12 mouse cellular contexts compared by ENCODE assay signal in the genomic region with DNA sequence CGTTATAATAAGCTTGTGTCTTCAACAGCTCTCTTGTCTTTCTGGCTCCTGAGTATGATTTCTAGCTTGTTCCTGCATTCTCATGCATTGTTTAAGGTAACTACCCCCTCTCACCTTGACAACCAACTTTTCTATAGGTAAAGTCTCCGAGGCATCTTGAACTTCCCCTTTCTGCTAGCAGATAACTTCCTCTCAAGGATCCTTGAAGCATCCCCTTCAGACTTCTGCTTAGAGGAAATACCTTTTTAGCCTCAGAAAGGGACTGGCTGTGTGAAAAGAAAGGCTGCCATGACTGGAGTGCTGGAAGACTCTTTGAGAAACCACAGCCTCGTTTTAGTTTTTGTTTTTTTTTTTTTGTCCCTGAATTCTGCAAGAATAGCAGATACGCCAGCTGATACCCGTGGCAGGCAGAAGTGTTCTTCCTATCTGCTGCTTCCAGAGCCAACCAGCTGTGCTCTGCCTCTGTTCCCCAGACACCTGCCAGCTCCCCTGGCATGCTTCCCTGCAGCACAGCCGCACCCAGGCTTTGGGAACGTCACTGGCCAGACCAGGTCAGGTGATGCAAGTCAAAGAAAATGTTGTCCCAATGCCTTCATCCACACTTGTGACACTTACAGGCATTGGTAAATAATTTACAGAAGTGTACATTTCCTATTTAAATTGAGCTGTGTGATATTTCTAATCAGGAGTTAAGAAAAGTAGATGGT. TPM values are rescaled to one million over a fixed set of nuclear protein-coding genes. Genes with fewer than 3 reads are reported as not detected.
DNase-seq lines count a peak whose midpoint lies in the region; ATAC-seq and TF ChIP-seq lines count a peak whose summit lies in the region.
"Had no signal": no experiment of that assay in that cellular context is flagged by ENCODE, and none has a peak within 500 bp of the region (broad histone marks: within the 10 kb centered on the region; RNA-seq: fewer than 3 reads in every experiment).

No protein-coding gene starts in this region.

- H3K27ac ChIP-seq in intestine, embryonic 15.5 days = no peak overlapping the region
- H3K27ac ChIP-seq in stomach, embryonic 15.5 days = peak overlapping the region; percentile 12; the same call in 1 of the 2 replicates
- no peak overlapping the region for H3K27ac ChIP-seq in kidney, embryonic 14.5 days (ENCODE audit: low read depth, low read length)
- no peak overlapping the region for H3K27ac ChIP-seq in cerebellum, adult 2 months (ENCODE audit: insufficient read depth, low read length)
- H3K27ac ChIP-seq: heart, embryonic 15.5 days; liver, embryonic 13.5 days; neural tube, embryonic 13.5 days had no signal

- H3K9ac ChIP-seq in intestine, embryonic 15.5 days = no peak overlapping the region
- no peak overlapping the region for H3K9ac ChIP-seq in stomach, embryonic 15.5 days
- H3K9ac ChIP-seq in kidney, embryonic 14.5 days (ENCODE audit: low read depth, low read length) = no peak overlapping the region
- H3K9ac ChIP-seq: heart, embryonic 15.5 days; liver, embryonic 13.5 days; neural tube, embryonic 13.5 days had no signal

- H3K27me3 ChIP-seq in intestine, embryonic 15.5 days (replicated peaks) = no peaks in the 10 kb centered on the region
- no peaks in the 10 kb centered on the region for H3K27me3 ChIP-seq in stomach, embryonic 15.5 days (replicated peaks)
- no peaks in the 10 kb centered on the region for H3K27me3 ChIP-seq in kidney, embryonic 14.5 days (ENCODE audit: control insufficient read depth, insufficient read depth, low read length)
- H3K27me3 ChIP-seq in cerebellum, adult 2 months (ENCODE audit: control insufficient read depth, insufficient read depth, low read length) = no peaks in the 10 kb centered on the region
- H3K27me3 ChIP-seq: heart, embryonic 15.5 days; liver, embryonic 13.5 days; neural tube, embryonic 13.5 days had no signal

- peak; percentile 81 for ATAC-seq in intestine, embryonic 15.5 days
- ATAC-seq in stomach, embryonic 15.5 days (ENCODE audit: insufficient read depth, low FRiP score, low read depth) = peak; percentile 78; the same call in 1 of the 2 replicates
- ATAC-seq in kidney, embryonic 14.5 days (ENCODE audit: low FRiP score, low TSS enrichment) = no peak

- H3K4me1 ChIP-seq in intestine, embryonic 15.5 days (replicated peaks) = no peaks in the 10 kb centered on the region
- no peaks in the 10 kb centered on the region for H3K4me1 ChIP-seq in stomach, embryonic 15.5 days
- no peaks in the 10 kb centered on the region for H3K4me1 ChIP-seq in kidney, embryonic 14.5 days (ENCODE audit: control insufficient read depth, insufficient read depth, low read length)
- no peaks in the 10 kb centered on the region for H3K4me1 ChIP-seq in cerebellum, adult 2 months (ENCODE audit: control insufficient read depth, insufficient read depth, low read length)
- H3K4me1 ChIP-seq: heart, embryonic 15.5 days; liver, embryonic 13.5 days; neural tube, embryonic 13.5 days had no signal

- H3K9me3 ChIP-seq in intestine, embryonic 15.5 days = no peaks in the 10 kb centered on the region
- no peaks in the 10 kb centered on the region for H3K9me3 ChIP-seq in stomach, embryonic 15.5 days
- peaks cover 2% of the 10 kb centered on the region; the same call in 1 of the 2 replicates for H3K9me3 ChIP-seq in kidney, embryonic 14.5 days (ENCODE audit: control insufficient read depth, low read length)
- H3K9me3 ChIP-seq: heart, embryonic 15.5 days; liver, embryonic 13.5 days; neural tube, embryonic 13.5 days had no signal

- TF ChIP-seq CTCF in cerebellum, adult 2 months (IDR thresholded peaks at IDR 0.05; ENCODE audit: borderline replicate concordance, insufficient read depth, low read depth, low read length) = no peak

- no peak overlapping the region for H3K4me3 ChIP-seq in intestine, embryonic 15.5 days (replicated peaks)
- no peak overlapping the region for H3K4me3 ChIP-seq in stomach, embryonic 15.5 days (replicated peaks)
- no peak overlapping the region for H3K4me3 ChIP-seq in kidney, embryonic 14.5 days (ENCODE audit: low read length)
- H3K4me3 ChIP-seq in cerebellum, adult 2 months (replicated peaks; ENCODE audit: insufficient read depth, low read depth, low read length) = no peak overlapping the region
- H3K4me3 ChIP-seq: heart, embryonic 15.5 days; liver, embryonic 13.5 days; neural tube, embryonic 13.5 days had no signal

- DNase-seq in gastrocnemius, postnatal 14 days = peak; percentile 17
- no peak for DNase-seq in gastrocnemius, postnatal 25 days
- DNase-seq in spleen, postnatal 36 days (ENCODE audit: low spot score in 2 of 2) = peak; percentile 14 to 41
- DNase-seq in spleen, adult 12 weeks (ENCODE audit: low spot score) = no peak
- DNase-seq in cerebellum, adult 2 months = no peak
- DNase-seq: kidney, adult 2 months; liver, embryonic 13.5 days had no signal

- intact Hi-C loops in gastrocnemius, postnatal 14 days (cut with DNase I; ENCODE audit: low total_unique reads) = no loop called here

- H3K36me3 ChIP-seq in intestine, embryonic 15.5 days = no peaks in the 10 kb centered on the region
- H3K36me3 ChIP-seq in stomach, embryonic 15.5 days = no peaks in the 10 kb centered on the region
- H3K36me3 ChIP-seq in kidney, embryonic 14.5 days (ENCODE audit: control insufficient read depth, insufficient read depth, low read length) = no peaks in the 10 kb centered on the region
- H3K36me3 ChIP-seq: heart, embryonic 15.5 days; liver, embryonic 13.5 days; neural tube, embryonic 13.5 days had no signal

- no peak overlapping the region for H3K4me2 ChIP-seq in intestine, embryonic 15.5 days (replicated peaks)
- H3K4me2 ChIP-seq in stomach, embryonic 15.5 days = no peak overlapping the region
- no peak overlapping the region for H3K4me2 ChIP-seq in kidney, embryonic 14.5 days (replicated peaks; ENCODE audit: low read depth, low read length)
- H3K4me2 ChIP-seq: heart, embryonic 15.5 days; liver, embryonic 13.5 days; neural tube, embryonic 13.5 days had no signal

- WGBS in intestine, embryonic 15.5 days = 68% methylated on average over 7 of the region's 7 CpGs
- 60% methylated on average over 7 of the region's 7 CpGs for WGBS in stomach, embryonic 15.5 days
- WGBS in kidney, embryonic 14.5 days = 80% methylated on average over 7 of the region's 7 CpGs
- WGBS in cerebellum, adult 2 months = 64% methylated on average over 7 of the region's 7 CpGs

- no peak for TF ChIP-seq POLR2A in cerebellum, adult 2 months (IDR thresholded peaks at IDR 0.05; ENCODE audit: borderline replicate concordance, insufficient read depth, low read length)

RNA-seq across cellular contexts. Expression of gene Galnt7, which starts 49.7 kb away (rescaled TPM):
- 1 to 10 TPM; 3.5 to 4.9 TPM for total RNA-seq in gastrocnemius, postnatal 14 days (2021)
- total RNA-seq in gastrocnemius, postnatal 25 days (2021) = 1 to 10 TPM; 2.9 to 3.6 TPM
- 29.8 and 30.5 TPM in 2 replicates for polyA plus RNA-seq in intestine, embryonic 15.5 days (2015; fragmentation: Nextera tagmentation; extraction: Ambion mirVana)
- polyA plus RNA-seq in stomach, embryonic 15.5 days (2015; fragmentation: Nextera tagmentation; extraction: Ambion mirVana) = 32.1 TPM in 2 replicates
- 15.8 and 25.6 TPM in 2 replicates for polyA plus RNA-seq in kidney, embryonic 14.5 days (2014; fragmentation: Nextera tagmentation; extraction: Ambion mirVana)
- 20.8 and 20.9 TPM in 2 replicates for polyA plus RNA-seq in cerebellum, adult 2 months (2012; rRNA removed)

Comparison
In these comparisons a context has a peak if more than half of its experiments do, and no peak if none do; other contexts are left out.
1. DNase-seq: peak in gastrocnemius, postnatal 14 days (single experiment) and spleen, postnatal 36 days (2 of 2); none in gastrocnemius, postnatal 25 days (single experiment), spleen, adult 12 weeks (single experiment) and cerebellum, adult 2 months (0 of 2).